Mouse (Mus musculus): ENCODE data around the gene Gramd4. TPM values are rescaled to one million over a fixed set of nuclear protein-coding genes. Genes with fewer than 3 reads are reported as not detected.

Gene Gramd4
- polyA plus RNA-seq (2015; fragmentation: Nextera tagmentation; extraction: Ambion mirVana): 25.4 and 25.8 TPM in 2 replicates

GRCm38 (mm10) chr15:86057413-86057812 lies at the start of gene Gramd4:
Gene Gramd4, plus strand, starts transcription at chr15:86057695.
- peak within 1 kb of the TSS; percentile 84 for H3K4me3 ChIP-seq (replicated peaks)
- H3K27ac ChIP-seq (replicated peaks): peak within 1 kb of the TSS; percentile 96
- H3K4me1 ChIP-seq: peaks cover 48% of the 10 kb centered on the region
- no peaks in the 10 kb centered on the region for H3K36me3 ChIP-seq
- 20% methylated on average over 6 of the region's 6 CpGs for WGBS
- ATAC-seq (ENCODE audit: low FRiP score): no peak
- H3K9ac ChIP-seq (replicated peaks): peak within 1 kb of the TSS; percentile 56
- H3K9me3 ChIP-seq (replicated peaks): no peaks in the 10 kb centered on the region
- H3K4me2 ChIP-seq: peak within 1 kb of the TSS; percentile 74
- H3K27me3 ChIP-seq (replicated peaks): no peaks in the 10 kb centered on the region

- no peak overlapping the region for H3K27ac ChIP-seq (replicated peaks)
- peaks cover 20% of the 10 kb centered on the region for H3K4me1 ChIP-seq
- H3K4me2 ChIP-seq: no peak overlapping the region
- no peaks in the 10 kb centered on the region for H3K27me3 ChIP-seq (replicated peaks)
- no peak overlapping the region for H3K4me3 ChIP-seq (replicated peaks)
- H3K36me3 ChIP-seq: no peaks in the 10 kb centered on the region
- H3K9ac ChIP-seq (replicated peaks): no peak overlapping the region
- 17% methylated on average over 2 of the region's 2 CpGs for WGBS
- peak; percentile 64; the same call in 1 of the 2 replicates for ATAC-seq (ENCODE audit: low FRiP score)
- H3K9me3 ChIP-seq (replicated peaks): no peaks in the 10 kb centered on the region
These were observed 44.4 kb upstream of the Gramd4 start for GRCm38 (mm10) chr15:86013130-86013529.

- 10% methylated on average over 10 of the region's 10 CpGs for WGBS
- H3K4me2 ChIP-seq: no peak overlapping the region
- no peaks in the 10 kb centered on the region for H3K27me3 ChIP-seq (replicated peaks)
- H3K9ac ChIP-seq (replicated peaks): no peak overlapping the region
- 0 out of 2 replicates have a peak overlapping the region, but pooled peaks have one; percentile 3 for H3K27ac ChIP-seq (replicated peaks)
- no peak; the same call in 1 of the 2 replicates for ATAC-seq (ENCODE audit: low FRiP score)
- peaks cover 20% of the 10 kb centered on the region for H3K4me1 ChIP-seq
- no peak overlapping the region for H3K4me3 ChIP-seq (replicated peaks)
- no peaks in the 10 kb centered on the region for H3K9me3 ChIP-seq (replicated peaks)
- H3K36me3 ChIP-seq: no peaks in the 10 kb centered on the region
These were observed 43.8 kb upstream of the Gramd4 start for GRCm38 (mm10) chr15:86013656-86014055.

DNA sequence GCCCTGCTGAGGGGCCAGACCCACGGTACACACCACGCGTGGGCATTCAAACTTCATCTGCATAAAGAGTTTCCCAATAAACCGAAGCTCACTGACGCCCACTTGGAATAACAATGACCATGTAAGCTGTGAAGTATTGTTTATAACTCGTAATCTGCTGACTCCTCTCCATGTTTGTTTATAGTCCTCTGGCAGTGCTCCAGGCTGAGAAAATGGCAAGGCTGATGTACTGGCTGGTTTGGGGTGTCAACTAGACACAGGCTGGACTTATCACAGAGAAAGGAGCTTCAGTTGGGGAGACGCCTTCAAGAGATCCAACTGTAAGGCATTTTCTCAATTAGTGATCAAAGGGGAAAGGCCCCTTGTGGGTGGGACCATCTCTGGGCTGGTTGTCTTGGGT lies 42.5 kb upstream of the Gramd4 start:
- no peak for ATAC-seq (ENCODE audit: low FRiP score)
- no peak overlapping the region for H3K4me2 ChIP-seq
- H3K9me3 ChIP-seq (replicated peaks): no peaks in the 10 kb centered on the region
- no peaks in the 10 kb centered on the region for H3K27me3 ChIP-seq (replicated peaks)
- no peak overlapping the region for H3K9ac ChIP-seq (replicated peaks)
- no peak overlapping the region for H3K27ac ChIP-seq (replicated peaks)
- 73% methylated on average over 7 of the region's 7 CpGs for WGBS
- H3K36me3 ChIP-seq: no peaks in the 10 kb centered on the region
- peaks cover 19% of the 10 kb centered on the region for H3K4me1 ChIP-seq
- H3K4me3 ChIP-seq (replicated peaks): no peak overlapping the region

- Histone ChIP-seq H3K4me1 (peaks cover 27% of the 10 kb centered on the region), H3K27ac (replicated peaks) (no peak overlapping the region), H3K9me3 (replicated peaks) (no peaks in the 10 kb centered on the region), H3K9ac (replicated peaks) (no peak overlapping the region), H3K36me3 (no peaks in the 10 kb centered on the region), H3K27me3 (replicated peaks) (no peaks in the 10 kb centered on the region), H3K4me2 (no peak overlapping the region), H3K4me3 (replicated peaks) (no peak overlapping the region)
- no peak for ATAC-seq (ENCODE audit: low FRiP score)
- 87% methylated on average over 13 of the region's 13 CpGs for WGBS
These were observed 41.5 kb upstream of the Gramd4 start for GRCm38 (mm10) chr15:86015860-86016541.

DNA sequence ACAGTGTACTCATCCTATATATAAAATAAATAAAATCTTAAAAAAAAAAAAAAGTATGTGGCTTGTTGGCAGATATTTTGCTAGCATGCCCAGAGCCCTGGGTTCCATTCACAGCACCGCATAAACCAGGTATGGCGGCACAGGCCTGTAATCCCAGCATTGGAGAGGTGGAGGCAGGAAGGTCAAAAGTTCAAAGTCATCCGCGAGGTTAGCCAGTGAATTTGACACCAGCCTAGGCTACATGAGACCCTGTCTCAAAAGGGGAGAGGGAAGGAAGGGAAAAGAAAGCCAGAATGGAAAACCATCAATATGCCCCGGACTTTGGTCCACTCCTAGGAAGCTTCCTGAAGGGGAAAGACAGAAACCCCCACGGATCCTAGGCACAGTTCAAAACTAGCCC lies 40.2 kb upstream of the Gramd4 start:
- ATAC-seq (ENCODE audit: low FRiP score): no peak
- no peak overlapping the region for H3K9ac ChIP-seq (replicated peaks)
- H3K27ac ChIP-seq (replicated peaks): no peak overlapping the region
- H3K4me1 ChIP-seq: peaks cover 28% of the 10 kb centered on the region
- no peaks in the 10 kb centered on the region for H3K36me3 ChIP-seq
- H3K4me3 ChIP-seq (replicated peaks): no peak overlapping the region
- H3K27me3 ChIP-seq (replicated peaks): no peaks in the 10 kb centered on the region
- 95% methylated on average over 6 of the region's 6 CpGs for WGBS
- no peaks in the 10 kb centered on the region for H3K9me3 ChIP-seq (replicated peaks)
- H3K4me2 ChIP-seq: no peak overlapping the region

DNA sequence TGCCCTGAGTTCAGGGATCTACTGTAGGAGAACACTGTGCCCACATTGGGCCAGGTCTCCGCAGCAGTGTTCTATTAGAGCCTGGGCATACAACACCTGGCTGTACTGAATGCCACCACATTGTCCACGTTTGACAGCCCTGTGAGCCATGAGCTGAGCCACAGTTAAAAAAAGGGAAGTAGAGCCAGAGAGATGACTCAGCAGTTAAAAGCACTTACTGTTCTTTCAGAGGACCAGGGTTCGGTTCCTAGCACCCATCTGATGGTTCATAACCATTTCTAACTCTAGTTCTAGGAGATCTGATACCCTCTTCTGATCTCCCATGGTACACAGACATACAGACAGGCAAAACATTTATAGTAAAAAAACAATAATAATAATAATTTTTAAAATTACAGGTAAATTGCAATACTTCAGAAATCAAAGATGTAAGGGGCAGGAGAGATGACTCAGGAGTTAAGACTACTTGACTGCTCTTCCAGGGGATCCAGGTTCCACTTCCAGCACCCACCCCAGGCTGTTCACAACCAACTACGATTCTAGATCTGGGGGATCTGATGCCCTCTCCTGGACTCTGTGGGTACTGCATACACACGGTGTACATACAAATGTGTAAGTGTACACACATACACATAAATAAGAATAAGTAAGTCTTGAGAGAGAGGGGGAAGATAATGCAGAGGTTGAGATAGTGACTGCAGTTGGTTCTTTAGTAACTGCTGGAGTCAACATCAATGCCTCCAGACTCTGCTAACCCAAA lies 38.6 kb upstream of the Gramd4 start:
- no peak overlapping the region for H3K4me3 ChIP-seq (replicated peaks)
- H3K4me1 ChIP-seq: peaks cover 16% of the 10 kb centered on the region
- WGBS: 97% methylated on average over 5 of the region's 5 CpGs
- no peaks in the 10 kb centered on the region for H3K36me3 ChIP-seq
- no peak overlapping the region for H3K27ac ChIP-seq (replicated peaks)
- no peak overlapping the region for H3K9ac ChIP-seq (replicated peaks)
- no peak overlapping the region for H3K4me2 ChIP-seq
- H3K9me3 ChIP-seq (replicated peaks): no peaks in the 10 kb centered on the region
- no peak for ATAC-seq (ENCODE audit: low FRiP score)
- H3K27me3 ChIP-seq (replicated peaks): no peaks in the 10 kb centered on the region

DNA sequence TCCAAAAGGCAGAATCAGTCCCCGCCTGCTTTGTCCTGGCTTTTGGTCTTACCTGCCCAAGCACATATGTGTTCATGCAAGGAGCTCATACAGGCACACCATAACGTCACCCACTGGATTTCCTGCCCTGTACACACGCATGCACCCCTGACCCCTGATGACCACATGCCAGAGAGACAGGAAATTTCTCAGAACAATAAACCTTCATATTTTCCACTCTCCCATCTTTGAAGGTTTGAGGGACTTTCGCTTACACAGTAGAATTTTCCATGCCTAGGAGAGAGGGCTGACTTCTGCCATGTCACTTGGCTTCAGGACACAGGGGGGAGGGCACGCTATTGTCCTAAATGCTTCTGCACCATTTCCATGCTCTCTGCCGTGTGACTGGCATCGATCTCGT lies 37.5 kb upstream of the Gramd4 start:
- Histone ChIP-seq H3K9me3 (replicated peaks) (no peaks in the 10 kb centered on the region), H3K4me2 (no peak overlapping the region), H3K27me3 (replicated peaks) (no peaks in the 10 kb centered on the region), H3K4me1 (peaks cover 14% of the 10 kb centered on the region; the same call in 1 of the 2 replicates), H3K27ac (replicated peaks) (no peak overlapping the region), H3K36me3 (no peaks in the 10 kb centered on the region), H3K9ac (replicated peaks) (no peak overlapping the region), H3K4me3 (replicated peaks) (no peak overlapping the region)
- WGBS: 67% methylated on average over 8 of the region's 8 CpGs
- ATAC-seq (ENCODE audit: low FRiP score): no peak

DNA sequence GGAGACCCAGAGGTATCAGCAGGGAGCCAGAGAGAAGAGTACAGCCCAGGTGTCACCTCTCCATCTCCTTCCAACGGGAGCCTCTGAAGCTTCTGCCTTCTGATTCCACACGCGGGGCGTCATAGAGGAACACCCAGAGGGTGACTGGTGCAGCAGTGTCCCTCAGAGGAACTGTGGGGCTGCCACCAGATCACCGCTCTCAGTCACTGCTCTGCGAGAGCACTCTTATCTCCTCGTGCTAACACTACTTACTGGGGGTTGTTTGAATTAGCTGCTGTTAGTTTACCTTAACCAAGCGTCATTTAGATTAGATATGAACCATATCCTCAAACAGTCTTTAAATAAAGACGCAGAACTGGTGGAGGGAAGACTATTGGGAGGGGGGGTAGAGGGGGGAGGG lies 36.2 kb upstream of the Gramd4 start:
- ATAC-seq (ENCODE audit: low FRiP score): no peak
- Histone ChIP-seq H3K27ac (replicated peaks) (no peak overlapping the region), H3K4me3 (replicated peaks) (no peak overlapping the region), H3K9ac (replicated peaks) (no peak overlapping the region), H3K9me3 (replicated peaks) (no peaks in the 10 kb centered on the region), H3K4me1 (peaks cover 14% of the 10 kb centered on the region; the same call in 1 of the 2 replicates), H3K27me3 (replicated peaks) (no peaks in the 10 kb centered on the region), H3K4me2 (no peak overlapping the region), H3K36me3 (no peaks in the 10 kb centered on the region)
- 78% methylated on average over 9 of the region's 9 CpGs for WGBS

DNA sequence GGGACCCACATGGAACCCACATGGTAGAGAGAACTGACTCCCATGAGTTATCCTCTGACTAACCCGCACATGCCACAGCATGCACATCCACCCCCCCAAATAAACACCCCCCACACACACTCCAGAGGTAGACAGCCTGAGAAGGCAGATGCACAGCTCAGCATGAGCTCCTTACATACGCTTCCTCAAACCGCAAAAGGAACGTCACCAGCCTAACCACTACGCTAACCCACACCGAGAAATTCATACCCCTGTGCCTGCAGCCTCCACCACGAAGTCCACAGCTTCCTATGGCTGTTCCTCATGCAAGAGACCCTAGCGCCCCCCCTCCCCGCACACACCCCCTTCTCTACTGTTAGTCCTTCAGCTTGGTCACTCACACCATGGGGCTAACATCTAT lies 35.5 kb upstream of the Gramd4 start:
- no peak overlapping the region for H3K27ac ChIP-seq (replicated peaks)
- no peaks in the 10 kb centered on the region for H3K36me3 ChIP-seq
- H3K4me2 ChIP-seq: no peak overlapping the region
- H3K27me3 ChIP-seq (replicated peaks): no peaks in the 10 kb centered on the region
- H3K9me3 ChIP-seq (replicated peaks): no peaks in the 10 kb centered on the region
- no peak for ATAC-seq (ENCODE audit: low FRiP score)
- 83% methylated on average over 9 of the region's 9 CpGs for WGBS
- no peak overlapping the region for H3K4me3 ChIP-seq (replicated peaks)
- peaks cover 14% of the 10 kb centered on the region; the same call in 1 of the 2 replicates for H3K4me1 ChIP-seq
- H3K9ac ChIP-seq (replicated peaks): no peak overlapping the region

- H3K9me3 ChIP-seq (replicated peaks): no peaks in the 10 kb centered on the region
- H3K27ac ChIP-seq (replicated peaks): no peak overlapping the region
- no peaks in the 10 kb centered on the region for H3K36me3 ChIP-seq
- H3K4me3 ChIP-seq (replicated peaks): no peak overlapping the region
- ATAC-seq (ENCODE audit: low FRiP score): no peak
- peaks cover 9% of the 10 kb centered on the region for H3K27me3 ChIP-seq (replicated peaks)
- 29% methylated on average over 8 of the region's 8 CpGs for WGBS
- H3K4me2 ChIP-seq: peak overlapping the region; percentile 28; the same call in 1 of the 2 replicates
- peaks cover 9% of the 10 kb centered on the region for H3K4me1 ChIP-seq
- H3K9ac ChIP-seq (replicated peaks): no peak overlapping the region
These were observed 29.6 kb upstream of the Gramd4 start for GRCm38 (mm10) chr15:86027871-86028270.

- peaks cover 30% of the 10 kb centered on the region for H3K27me3 ChIP-seq (replicated peaks)
- no peak overlapping the region for H3K9ac ChIP-seq (replicated peaks)
- no peaks in the 10 kb centered on the region for H3K36me3 ChIP-seq
- peak overlapping the region; percentile 28 for H3K4me2 ChIP-seq
- no peaks in the 10 kb centered on the region for H3K9me3 ChIP-seq (replicated peaks)
- 55% methylated on average over 14 of the region's 14 CpGs for WGBS
- H3K4me3 ChIP-seq (replicated peaks): no peak overlapping the region
- no peak for ATAC-seq (ENCODE audit: low FRiP score)
- no peak overlapping the region for H3K27ac ChIP-seq (replicated peaks)
- H3K4me1 ChIP-seq: peaks cover 26% of the 10 kb centered on the region
These were observed 27.5 kb upstream of the Gramd4 start for GRCm38 (mm10) chr15:86029981-86030380.
